Mouse (Mus musculus) CH12.LX (cell line): Measurements from ENCODE around the gene Fam214b.

Source experiments
- BHLHE40 ChIP-seq: IDR thresholded peaks from 2 replicates; pipeline ENCODE4 v1.6.1; 2011; ENCODE audit warnings: mild to moderate bottlenecking, low read depth, low read length, improper control_type of control experiment
- CTCF ChIP-seq, 2 experiments: IDR thresholded peaks in 1 of 2; conservative IDR thresholded peaks in 1 of 2; 2 replicates each; pipeline ENCODE4 v1.5.1; 2011 to 2012; ENCODE audit warnings: low read depth in 2 of 2, low read length in 2 of 2, improper control_type of control experiment in 1 of 2, inconsistent platforms in 1 of 2, mild to moderate bottlenecking in 1 of 2, moderate library complexity in 1 of 2
- EP300 ChIP-seq: IDR thresholded peaks from 2 replicates; pipeline ENCODE4 v1.6.1; 2011; ENCODE audit warnings: low read length, improper control_type of control experiment
- HCFC1 ChIP-seq: IDR thresholded peaks from 2 replicates; pipeline ENCODE4 v1.6.1; 2012; ENCODE audit warnings: low read depth, mild to moderate bottlenecking, inconsistent platforms, low read length, improper control_type of control experiment
- JUND ChIP-seq: conservative IDR thresholded peaks from 2 replicates; pipeline ENCODE4 v1.6.1; 2011; ENCODE audit warnings: low read depth, low read length, improper control_type of control experiment
- MAFK ChIP-seq: IDR thresholded peaks from 2 replicates; pipeline ENCODE4 v1.6.1; 2011; ENCODE audit warnings: low read length, improper control_type of control experiment; ENCODE audit not compliant: insufficient replicate concordance
- MYC ChIP-seq: IDR thresholded peaks from 2 replicates; pipeline ENCODE4 v1.6.1; 2011; ENCODE audit warnings: low read depth, mild to moderate bottlenecking, improper control_type of control experiment, low read length
- POLR2A ChIP-seq: IDR thresholded peaks from 2 replicates; pipeline ENCODE4 v1.6.1; 2011; ENCODE audit warnings: low read depth, mild to moderate bottlenecking, improper control_type of control experiment, low read length
- POLR2AphosphoS2 ChIP-seq: IDR thresholded peaks from 2 replicates; pipeline ENCODE4 v1.6.1; 2011; ENCODE audit warnings: low read depth, low read length, improper control_type of control experiment
- RCOR1 ChIP-seq: conservative IDR thresholded peaks from 2 replicates; pipeline ENCODE4 v1.6.1; 2012; ENCODE audit warnings: low read depth, mild to moderate bottlenecking, inconsistent platforms, low read length, improper control_type of control experiment
- ZC3H11A ChIP-seq: IDR thresholded peaks from 2 replicates; pipeline ENCODE4 v1.6.1; 2012; ENCODE audit warnings: low read depth, mild to moderate bottlenecking, inconsistent platforms, low read length, improper control_type of control experiment
- ZKSCAN1 ChIP-seq: IDR thresholded peaks from 2 replicates; pipeline ENCODE4 v1.6.1; 2012; ENCODE audit warnings: low read depth, inconsistent platforms, low read length, improper control_type of control experiment, borderline replicate concordance

- no peak for TF ChIP-seq CTCF (conservative IDR thresholded peaks at IDR 0.05 in 1 of 2, IDR thresholded peaks at IDR 0.05 in 1 of 2; ENCODE audit: low read depth in 2 of 2, low read length in 2 of 2)
- TF ChIP-seq POLR2A, result no peak
- TF ChIP-seq MYC, result no peak
- no peak for TF ChIP-seq JUND
- TF ChIP-seq POLR2AphosphoS2, result no peak
- TF ChIP-seq ZKSCAN1, result no peak
- TF ChIP-seq ZC3H11A, result no peak
- TF ChIP-seq RCOR1, result no peak
- no peak for TF ChIP-seq BHLHE40
- TF ChIP-seq MAFK, result no peak
- TF ChIP-seq EP300, result no peak
- no peak for TF ChIP-seq HCFC1
Observed at GRCm38 (mm10) chr4:43012091-43012490, 33.9 kb downstream of the Fam214b start.
